Mouse (Mus musculus): Measurements from ENCODE around the gene Slco1a6.

Gene Slco1a6

DNA sequence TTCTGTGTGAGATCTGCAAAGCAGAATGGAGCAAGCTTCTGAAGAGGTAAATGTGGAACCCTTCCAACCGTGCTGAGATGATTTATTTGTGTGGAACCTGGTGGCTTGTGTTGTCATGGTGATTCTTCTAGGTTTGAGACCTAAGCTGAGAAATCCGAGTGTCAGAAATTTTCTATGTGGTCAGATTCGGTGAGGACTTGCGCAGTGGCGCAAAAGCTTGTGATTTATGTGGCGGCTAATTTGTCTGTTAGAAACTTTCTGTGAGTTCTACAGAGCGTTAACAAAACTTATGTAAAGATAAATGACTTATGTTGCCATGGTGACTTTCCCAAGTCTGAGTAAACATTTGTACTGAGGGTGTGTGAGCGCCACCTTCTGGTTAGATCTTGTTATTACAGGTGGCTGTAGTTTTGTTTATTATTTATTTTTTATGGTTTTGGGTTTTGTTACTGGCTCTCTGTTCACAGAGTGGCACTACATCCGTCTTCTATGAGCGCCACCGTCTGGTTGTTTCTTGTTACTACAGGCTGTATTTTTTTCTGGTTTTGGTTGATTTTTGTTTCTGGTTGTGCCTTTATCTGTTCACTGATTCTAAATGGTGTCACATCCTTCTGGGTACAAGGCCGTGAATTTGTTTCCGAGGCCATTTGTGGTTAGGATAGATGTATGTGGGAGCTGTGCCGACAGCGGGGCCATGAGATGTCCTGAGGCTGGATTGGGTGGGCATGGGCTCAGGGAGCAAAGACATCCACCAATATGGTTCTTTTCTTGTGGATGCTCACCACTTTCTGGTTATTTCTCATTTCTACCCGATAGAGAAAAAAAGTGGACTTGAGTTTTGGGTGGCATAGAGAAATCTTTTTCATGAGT is 167.8 kb downstream of the Slco1a6 start:
- peak; percentile 9 to 55 for DNase-seq (ENCODE audit: low spot score in 2 of 2)

DNA sequence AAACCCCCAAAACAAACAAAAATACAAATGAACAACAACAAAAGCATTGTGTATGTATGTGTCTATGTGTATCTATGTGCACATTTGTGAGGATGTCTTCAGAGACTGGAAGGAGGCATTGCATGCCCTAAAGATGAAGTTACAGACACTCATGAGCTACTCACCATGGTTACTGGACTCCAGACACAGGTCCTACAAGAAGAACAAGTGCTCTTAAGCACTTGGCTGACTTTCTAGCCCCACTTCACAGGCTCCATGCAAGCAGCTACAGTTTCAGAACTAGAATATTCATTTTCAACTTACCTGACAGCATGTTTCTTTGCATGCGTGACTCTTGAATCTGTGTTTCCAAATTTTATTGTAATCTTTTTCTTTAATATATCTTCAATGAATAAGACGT is 172.6 kb downstream of the Slco1a6 start:
- DNase-seq (ENCODE audit: low spot score in 2 of 2), result no peak

All from left cerebral cortex, adult 9 months (tissue).